Mouse (Mus musculus): ENCODE data around the gene Hoxb4. TPM values are rescaled to one million over a fixed set of nuclear protein-coding genes. Genes with fewer than 3 reads are reported as not detected.

The Hoxb4 gene
- polyA plus RNA-seq, 1 experiment from 2014 or later = 2.0 TPM

GRCm38 (mm10) chr11:96332105-96332504, 14.0 kb downstream of the Hoxb4 start:
- DNase-seq (ENCODE audit: low spot score) = no peak
- H3K27ac ChIP-seq = peak overlapping the region; percentile 89
- peaks cover 100% of the 10 kb centered on the region for H3K27me3 ChIP-seq (ENCODE audit: insufficient read depth, poor library complexity, severe bottlenecking)
- H3K4me1 ChIP-seq = peaks cover 20% of the 10 kb centered on the region
- peak overlapping the region; percentile 59 for H3K4me3 ChIP-seq
- 3% methylated on average over 8 of the region's 8 CpGs for WGBS
- no peaks in the 10 kb centered on the region for H3K9me3 ChIP-seq
- no peaks in the 10 kb centered on the region for H3K36me3 ChIP-seq

GRCm38 (mm10) chr11:96332618-96333032, 14.6 kb downstream of the Hoxb4 start:
- H3K27ac ChIP-seq = peak overlapping the region; percentile 89
- WGBS = 2% methylated on average over 30 of the region's 35 CpGs
- DNase-seq (ENCODE audit: low spot score) = no peak

GRCm38 (mm10) chr11:96333241-96334001, 15.4 kb downstream of the Hoxb4 start:
- no peaks in the 10 kb centered on the region for H3K9me3 ChIP-seq
- no peak for DNase-seq (ENCODE audit: low spot score)
- peaks cover 100% of the 10 kb centered on the region for H3K27me3 ChIP-seq (ENCODE audit: insufficient read depth, poor library complexity, severe bottlenecking)
- peaks cover 20% of the 10 kb centered on the region for H3K4me1 ChIP-seq
- H3K36me3 ChIP-seq = no peaks in the 10 kb centered on the region
- peak overlapping the region; percentile 89 for H3K27ac ChIP-seq
- WGBS = 6% methylated on average over 17 of the region's 17 CpGs
- H3K4me3 ChIP-seq = peak overlapping the region; percentile 59

More at GRCm38 (mm10) chr11:96332618-96333032, 14.6 kb downstream of the Hoxb4 start:
- H3K4me3 ChIP-seq = peak overlapping the region; percentile 59
- H3K4me1 ChIP-seq = peaks cover 20% of the 10 kb centered on the region
- no peaks in the 10 kb centered on the region for H3K36me3 ChIP-seq
- no peaks in the 10 kb centered on the region for H3K9me3 ChIP-seq
- H3K27me3 ChIP-seq (ENCODE audit: insufficient read depth, poor library complexity, severe bottlenecking) = peaks cover 100% of the 10 kb centered on the region

GRCm38 (mm10) chr11:96334002-96334364, 15.9 kb downstream of the Hoxb4 start:
- Histone ChIP-seq H3K9me3 (no peaks in the 10 kb centered on the region), H3K27me3 (ENCODE audit: insufficient read depth, poor library complexity, severe bottlenecking) (peaks cover 100% of the 10 kb centered on the region), H3K4me1 (peaks cover 20% of the 10 kb centered on the region), H3K4me3 (peak overlapping the region; percentile 59), H3K36me3 (no peaks in the 10 kb centered on the region), H3K27ac (peak overlapping the region; percentile 89)
- WGBS = 9% methylated on average over 2 of the region's 2 CpGs
- no peak for DNase-seq (ENCODE audit: low spot score)

GRCm38 (mm10) chr11:96334998-96335397, 16.9 kb downstream of the Hoxb4 start:
- no peaks in the 10 kb centered on the region for H3K36me3 ChIP-seq
- H3K27me3 ChIP-seq (ENCODE audit: insufficient read depth, poor library complexity, severe bottlenecking) = peaks cover 100% of the 10 kb centered on the region
- 58% methylated on average over 3 of the region's 3 CpGs for WGBS
- DNase-seq (ENCODE audit: low spot score) = no peak
- H3K27ac ChIP-seq = no peak overlapping the region
- peaks cover 28% of the 10 kb centered on the region for H3K4me1 ChIP-seq
- no peaks in the 10 kb centered on the region for H3K9me3 ChIP-seq
- 0 out of 2 replicates have a peak overlapping the region, but pooled peaks have one; percentile 29 for H3K4me3 ChIP-seq

GRCm38 (mm10) chr11:96336597-96336996, 18.5 kb downstream of the Hoxb4 start:
- Histone ChIP-seq H3K27ac (0 out of 2 replicates have a peak overlapping the region, but pooled peaks have one; percentile 36), H3K36me3 (no peaks in the 10 kb centered on the region), H3K27me3 (ENCODE audit: insufficient read depth, poor library complexity, severe bottlenecking) (peaks cover 100% of the 10 kb centered on the region), H3K4me3 (no peak overlapping the region), H3K4me1 (peaks cover 39% of the 10 kb centered on the region), H3K9me3 (no peaks in the 10 kb centered on the region)
- no peak for DNase-seq (ENCODE audit: low spot score)
- WGBS = 8% methylated on average over 2 of the region's 2 CpGs

- Histone ChIP-seq H3K4me1 (peaks cover 40% of the 10 kb centered on the region), H3K27me3 (ENCODE audit: insufficient read depth, poor library complexity, severe bottlenecking) (peaks cover 100% of the 10 kb centered on the region), H3K4me3 (no peak overlapping the region), H3K27ac (no peak overlapping the region), H3K36me3 (no peaks in the 10 kb centered on the region), H3K9me3 (no peaks in the 10 kb centered on the region)
- WGBS = 10% methylated on average over 6 of the region's 6 CpGs
- DNase-seq (ENCODE audit: low spot score) = no peak
These were observed 19.0 kb downstream of the Hoxb4 start for GRCm38 (mm10) chr11:96337026-96337425.

- no peak for DNase-seq (ENCODE audit: low spot score)
- Histone ChIP-seq H3K4me3 (peak overlapping the region; percentile 5; the same call in 1 of the 2 replicates), H3K27me3 (ENCODE audit: insufficient read depth, poor library complexity, severe bottlenecking) (peaks cover 100% of the 10 kb centered on the region), H3K4me1 (peaks cover 32% of the 10 kb centered on the region), H3K9me3 (no peaks in the 10 kb centered on the region), H3K36me3 (0 out of 2 replicates have a peak, but pooled peaks cover under 1% of the 10 kb centered on the region), H3K27ac (peak overlapping the region; percentile 89)
- 25% methylated on average over 7 of the region's 7 CpGs for WGBS
These were observed 21.1 kb downstream of the Hoxb4 start for GRCm38 (mm10) chr11:96338957-96339855.

GRCm38 (mm10) chr11:96340698-96341365, 22.8 kb downstream of the Hoxb4 start:
- Histone ChIP-seq H3K27ac (peak overlapping the region; percentile 89), H3K27me3 (ENCODE audit: insufficient read depth, poor library complexity, severe bottlenecking) (peaks cover 100% of the 10 kb centered on the region), H3K4me3 (peak overlapping the region; percentile 58), H3K4me1 (peaks cover 48% of the 10 kb centered on the region), H3K36me3 (0 out of 2 replicates have a peak, but pooled peaks cover 2% of the 10 kb centered on the region), H3K9me3 (no peaks in the 10 kb centered on the region)
- WGBS = under 1% methylated on average over 21 of the region's 36 CpGs
- no peak for DNase-seq (ENCODE audit: low spot score)

GRCm38 (mm10) chr11:96341701-96342575, 23.9 kb downstream of the Hoxb4 start:
- Histone ChIP-seq H3K27me3 (ENCODE audit: insufficient read depth, poor library complexity, severe bottlenecking) (peaks cover 100% of the 10 kb centered on the region), H3K27ac (peak overlapping the region; percentile 89), H3K4me1 (peaks cover 52% of the 10 kb centered on the region), H3K4me3 (peak overlapping the region; percentile 58), H3K9me3 (no peaks in the 10 kb centered on the region), H3K36me3 (0 out of 2 replicates have a peak, but pooled peaks cover 2% of the 10 kb centered on the region)
- no peak for DNase-seq (ENCODE audit: low spot score)
- under 1% methylated on average over 40 of the region's 40 CpGs for WGBS

GRCm38 (mm10) chr11:96342576-96342930, 24.5 kb downstream of the Hoxb4 start:
- Histone ChIP-seq H3K4me1 (peaks cover 50% of the 10 kb centered on the region), H3K9me3 (no peaks in the 10 kb centered on the region), H3K4me3 (peak overlapping the region; percentile 58), H3K27ac (no peak overlapping the region), H3K27me3 (ENCODE audit: insufficient read depth, poor library complexity, severe bottlenecking) (peaks cover 99% of the 10 kb centered on the region), H3K36me3 (0 out of 2 replicates have a peak, but pooled peaks cover 2% of the 10 kb centered on the region)
- no peak for DNase-seq (ENCODE audit: low spot score)
- WGBS = 9% methylated on average over 4 of the region's 4 CpGs
